Mouse (Mus musculus): ENCODE measurements at regions not wholly inside any gene's neighbourhood (a gene's known extent, or its start where the extent isn't known, plus 50 kb on each side); places are given as distances from the start of the nearest gene placed in this dataset.

DNA sequence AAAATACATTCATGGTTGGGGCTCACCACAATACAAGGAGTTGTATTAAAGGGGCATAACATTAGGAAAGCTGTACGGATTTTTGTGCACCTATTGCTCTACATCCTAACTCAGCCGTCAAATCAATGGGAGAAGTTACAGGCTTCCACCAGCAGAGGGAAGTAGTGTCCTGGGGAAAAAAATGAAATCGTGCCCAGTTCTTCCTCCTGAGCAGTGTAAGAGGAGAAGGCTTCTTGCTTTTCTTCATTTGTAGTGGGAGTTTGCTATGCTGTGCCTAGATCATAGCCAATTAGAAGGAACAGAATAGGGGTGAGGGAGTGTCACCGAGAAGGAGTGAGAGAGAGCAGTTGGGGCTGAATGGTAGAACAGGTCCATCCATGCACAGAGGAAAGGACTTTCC lies 108.7 kb upstream of the Dcbld2 start:
- Histone ChIP-seq H3K4me1 (replicated peaks) (0 out of 2 replicates have a peak, but pooled peaks cover 4% of the 10 kb centered on the region), H3K9ac (replicated peaks) (no peak overlapping the region), H3K27me3 (no peaks in the 10 kb centered on the region), H3K4me3 (replicated peaks) (no peak overlapping the region), H3K27ac (no peak overlapping the region), H3K9me3 (no peaks in the 10 kb centered on the region), H3K4me2 (no peak overlapping the region), H3K36me3 (no peaks in the 10 kb centered on the region)
- 19% methylated on average over 4 of the region's 4 CpGs for WGBS
- peak; percentile 80; the same call in 1 of the 2 replicates for ATAC-seq (ENCODE audit: insufficient number of reproducible peaks, insufficient read depth, low FRiP score, low TSS enrichment, low read depth)

DNA sequence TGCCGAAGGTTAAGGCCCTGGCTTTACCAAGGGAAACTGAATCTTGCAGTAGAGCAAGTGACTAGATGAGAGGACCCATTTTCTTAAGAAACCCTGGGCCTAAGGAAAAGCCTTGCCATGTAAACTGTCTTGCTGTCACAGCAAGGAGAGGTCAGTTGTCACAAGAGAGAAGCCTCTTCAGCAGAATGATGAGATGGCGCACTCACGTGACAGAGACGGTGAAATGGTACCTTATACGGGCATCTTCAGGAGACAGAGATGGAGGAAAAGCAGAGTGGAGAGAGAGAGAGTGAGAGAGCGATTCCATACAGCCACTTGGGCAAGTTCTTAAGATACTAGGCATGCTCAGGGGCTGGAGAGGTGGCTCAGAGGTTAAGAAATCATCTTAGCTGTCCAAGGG lies 108.1 kb upstream of the Dcbld2 start:
- no peak overlapping the region for H3K4me3 ChIP-seq (replicated peaks)
- 0 out of 2 replicates have a peak, but pooled peaks cover 4% of the 10 kb centered on the region for H3K4me1 ChIP-seq (replicated peaks)
- H3K27ac ChIP-seq, result no peak overlapping the region
- H3K36me3 ChIP-seq, result no peaks in the 10 kb centered on the region
- no peak overlapping the region for H3K4me2 ChIP-seq
- H3K9me3 ChIP-seq, result no peaks in the 10 kb centered on the region
- no peak overlapping the region for H3K9ac ChIP-seq (replicated peaks)
- no peak for ATAC-seq (ENCODE audit: insufficient number of reproducible peaks, insufficient read depth, low FRiP score, low TSS enrichment, low read depth)
- no peaks in the 10 kb centered on the region for H3K27me3 ChIP-seq
- 87% methylated on average over 6 of the region's 6 CpGs for WGBS

DNA sequence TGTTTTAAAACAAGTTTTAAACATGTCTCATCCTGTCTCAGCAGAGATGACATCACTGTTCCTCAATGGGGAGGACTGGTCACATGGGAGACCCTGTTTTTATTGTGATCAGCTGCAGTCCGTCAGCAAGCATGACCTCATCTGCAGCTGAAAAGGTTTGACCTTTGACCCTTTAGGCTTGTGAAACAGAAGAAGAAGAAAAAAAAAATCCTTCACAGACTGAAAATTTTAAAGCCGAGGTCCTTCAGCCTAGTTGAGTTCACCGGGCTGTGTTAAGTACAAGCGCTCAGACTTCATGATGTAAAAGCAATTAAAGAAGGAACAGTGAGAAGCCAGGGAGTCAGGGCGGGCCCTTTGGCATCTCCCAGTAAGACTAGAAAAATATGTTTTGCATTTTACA lies 104.7 kb upstream of the Dcbld2 start:
- 30% methylated on average over 5 of the region's 5 CpGs for WGBS

DNA sequence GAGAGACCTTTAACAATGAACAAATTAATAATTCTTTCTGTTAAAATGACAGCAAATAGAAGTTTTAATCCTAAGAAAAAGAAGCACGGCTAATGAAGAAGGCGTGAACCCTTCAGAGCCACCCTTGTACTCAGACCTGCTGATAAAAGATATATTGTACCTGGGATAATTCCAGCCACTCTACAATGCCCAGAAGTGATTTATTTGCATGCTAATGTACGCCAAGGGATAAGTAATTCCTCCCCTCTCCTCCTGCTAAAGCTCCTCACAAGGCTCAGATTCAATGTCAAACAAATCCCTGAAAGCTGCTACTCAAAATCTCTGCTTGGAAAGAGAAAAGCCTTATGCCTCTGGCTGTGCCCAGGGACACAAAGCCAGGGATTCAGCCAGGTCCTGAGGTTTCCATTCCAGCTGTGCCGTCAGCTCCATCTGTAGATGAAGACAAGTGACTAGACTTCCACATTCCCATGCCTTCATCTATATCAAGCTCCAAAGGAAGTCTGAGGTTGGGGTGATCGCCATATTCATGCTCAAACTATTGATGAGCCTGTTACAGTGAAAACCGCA lies 91.3 kb upstream of the Dcbld2 start:
- no peak overlapping the region for H3K9ac ChIP-seq (replicated peaks)
- no peaks in the 10 kb centered on the region for H3K36me3 ChIP-seq
- ATAC-seq (ENCODE audit: insufficient number of reproducible peaks, insufficient read depth, low FRiP score, low TSS enrichment, low read depth), result no peak
- H3K4me3 ChIP-seq (replicated peaks), result no peak overlapping the region
- H3K27ac ChIP-seq, result no peak overlapping the region
- H3K4me2 ChIP-seq, result no peak overlapping the region
- WGBS, result 75% methylated on average over 6 of the region's 6 CpGs
- H3K4me1 ChIP-seq (replicated peaks), result no peaks in the 10 kb centered on the region
- H3K9me3 ChIP-seq, result no peaks in the 10 kb centered on the region
- no peaks in the 10 kb centered on the region for H3K27me3 ChIP-seq

More for the DNA sequence above, 104.7 kb upstream of the Dcbld2 start:
- Histone ChIP-seq H3K27me3 (no peaks in the 10 kb centered on the region), H3K4me1 (replicated peaks) (0 out of 2 replicates have a peak, but pooled peaks cover 4% of the 10 kb centered on the region), H3K36me3 (no peaks in the 10 kb centered on the region), H3K9ac (replicated peaks) (no peak overlapping the region), H3K27ac (no peak overlapping the region), H3K9me3 (no peaks in the 10 kb centered on the region; the same call in 1 of the 2 replicates), H3K4me2 (no peak overlapping the region), H3K4me3 (replicated peaks) (no peak overlapping the region)
- ATAC-seq (ENCODE audit: insufficient number of reproducible peaks, insufficient read depth, low FRiP score, low TSS enrichment, low read depth), result no peak

DNA sequence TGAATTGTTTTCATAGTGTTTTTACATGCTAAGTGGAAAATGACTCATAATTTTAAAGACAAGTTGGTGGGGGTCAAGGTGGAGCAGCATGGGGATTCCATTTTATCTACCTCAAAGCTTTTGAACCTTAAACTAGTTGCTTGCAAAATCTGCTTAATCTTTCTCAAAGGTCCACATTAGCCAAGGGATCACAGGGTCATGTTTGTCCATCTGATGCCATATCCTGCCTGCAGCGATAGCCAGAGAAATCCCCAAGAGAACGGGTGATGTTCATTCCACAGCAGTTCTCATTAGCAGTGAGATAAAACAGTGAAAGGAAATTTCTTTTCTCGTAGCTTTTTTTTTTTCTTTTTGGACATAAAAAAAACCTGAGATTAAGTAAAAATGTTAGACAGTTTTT lies 77.2 kb upstream of the Dcbld2 start:
- Histone ChIP-seq H3K9ac (replicated peaks) (no peak overlapping the region), H3K36me3 (no peaks in the 10 kb centered on the region), H3K4me3 (replicated peaks) (no peak overlapping the region), H3K27ac (no peak overlapping the region), H3K4me2 (no peak overlapping the region), H3K27me3 (no peaks in the 10 kb centered on the region), H3K4me1 (replicated peaks) (no peaks in the 10 kb centered on the region), H3K9me3 (no peaks in the 10 kb centered on the region)
- WGBS, result 75% methylated on average over 3 of the region's 3 CpGs
- ATAC-seq (ENCODE audit: insufficient number of reproducible peaks, insufficient read depth, low FRiP score, low TSS enrichment, low read depth), result no peak

DNA sequence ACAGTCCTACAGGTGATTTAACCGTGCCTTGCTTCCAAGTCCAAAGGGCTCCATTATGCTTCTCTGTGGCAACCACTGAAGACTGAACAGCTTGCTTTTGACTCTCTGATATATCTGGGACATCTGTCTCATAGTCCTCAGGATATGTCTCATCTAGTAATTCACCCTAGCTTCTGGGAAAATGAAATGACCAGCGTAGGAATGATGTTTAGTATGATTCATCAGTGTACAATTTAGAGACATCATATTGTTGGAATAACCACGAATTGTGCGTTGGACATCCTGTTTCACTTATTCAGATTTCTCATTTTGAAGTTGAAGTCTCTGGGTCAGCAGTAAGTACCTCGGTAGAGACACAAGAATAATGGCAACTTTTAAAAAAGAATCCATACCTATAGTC lies 64.3 kb upstream of the Dcbld2 start:
- Histone ChIP-seq H3K27me3 (no peaks in the 10 kb centered on the region), H3K4me2 (no peak overlapping the region), H3K4me3 (replicated peaks) (no peak overlapping the region), H3K9me3 (no peaks in the 10 kb centered on the region), H3K27ac (no peak overlapping the region), H3K4me1 (replicated peaks) (no peaks in the 10 kb centered on the region), H3K36me3 (no peaks in the 10 kb centered on the region), H3K9ac (replicated peaks) (no peak overlapping the region)
- ATAC-seq (ENCODE audit: insufficient number of reproducible peaks, insufficient read depth, low FRiP score, low TSS enrichment, low read depth), result no peak
- WGBS, result 90% methylated on average over 5 of the region's 5 CpGs

DNA sequence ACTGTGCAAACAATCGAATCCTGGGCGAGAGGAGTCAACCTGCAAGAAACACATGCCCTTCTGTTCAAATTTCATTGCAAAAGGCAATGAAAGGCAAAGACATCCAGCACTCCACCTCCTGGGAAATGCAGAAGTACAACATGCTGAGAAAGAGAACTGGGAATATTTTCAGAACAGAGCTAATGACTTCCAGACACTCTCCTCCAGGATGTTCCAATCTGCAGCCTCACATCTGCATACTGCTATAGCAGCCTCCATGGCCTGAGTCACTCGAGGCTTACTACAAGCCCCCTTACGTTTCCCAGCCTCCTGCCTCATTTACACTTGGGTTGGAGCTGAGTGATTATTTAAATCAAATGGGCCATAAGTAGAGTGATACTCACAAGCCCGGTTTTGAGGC lies 58.9 kb upstream of the Dcbld2 start:
- Histone ChIP-seq H3K4me2 (no peak overlapping the region), H3K4me1 (replicated peaks) (peaks cover 8% of the 10 kb centered on the region), H3K4me3 (replicated peaks) (no peak overlapping the region), H3K27me3 (no peaks in the 10 kb centered on the region), H3K36me3 (no peaks in the 10 kb centered on the region), H3K27ac (peak overlapping the region; percentile 13; the same call in 1 of the 2 replicates), H3K9me3 (no peaks in the 10 kb centered on the region), H3K9ac (replicated peaks) (no peak overlapping the region)
- 18% methylated on average over 5 of the region's 5 CpGs for whole genome bisulfite sequencing
- ATAC-seq (ENCODE audit: insufficient number of reproducible peaks, insufficient read depth, low FRiP score, low TSS enrichment, low read depth), result peak; percentile 68; the same call in 1 of the 2 replicates

DNA sequence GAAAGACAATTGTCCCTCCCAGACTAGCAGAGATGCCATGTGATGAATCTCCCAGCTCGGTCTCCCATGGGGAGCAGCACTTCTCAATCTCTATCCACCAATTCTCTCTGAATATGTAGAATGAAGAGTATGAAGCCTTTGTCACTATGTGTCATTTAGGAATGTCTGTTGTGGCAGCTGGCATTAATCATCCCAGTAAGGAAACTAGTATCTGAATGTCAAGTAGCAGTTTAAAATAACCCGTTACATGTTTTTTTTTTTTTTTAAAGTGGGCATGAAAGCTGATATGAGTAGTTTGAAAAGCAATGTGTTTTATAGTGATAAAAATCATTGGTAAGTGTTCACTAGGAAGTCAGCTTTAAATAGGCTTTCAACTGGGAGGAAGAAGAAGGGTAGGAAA lies 58.4 kb upstream of the Dcbld2 start:
- H3K4me1 ChIP-seq (replicated peaks), result peaks cover 8% of the 10 kb centered on the region

DNA sequence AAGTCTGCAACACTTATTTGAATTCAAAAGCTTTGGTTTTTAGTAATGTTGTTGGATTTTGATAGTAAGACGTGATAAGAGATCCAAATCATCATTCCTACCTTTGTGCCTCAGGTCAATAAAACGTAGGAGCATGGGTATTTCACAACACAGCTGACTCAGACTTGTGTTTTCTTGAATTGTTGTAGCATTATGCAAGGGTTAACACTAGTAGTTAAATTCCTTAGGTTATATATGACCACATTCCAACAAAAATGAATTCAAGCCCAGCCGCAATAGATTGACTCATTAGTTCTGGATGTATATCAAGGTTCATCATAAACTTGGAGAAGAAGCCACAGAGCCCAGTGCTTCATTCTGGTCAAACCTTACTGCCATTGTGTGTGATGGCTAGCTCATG lies 56.1 kb upstream of the Dcbld2 start:
- Histone ChIP-seq H3K4me3 (replicated peaks) (no peak overlapping the region), H3K27me3 (no peaks in the 10 kb centered on the region), H3K4me2 (no peak overlapping the region), H3K9ac (replicated peaks) (no peak overlapping the region), H3K9me3 (no peaks in the 10 kb centered on the region), H3K27ac (no peak overlapping the region), H3K4me1 (replicated peaks) (peaks cover 8% of the 10 kb centered on the region), H3K36me3 (no peaks in the 10 kb centered on the region)
- 80% methylated on average over 3 of the region's 3 CpGs for WGBS
- ATAC-seq (ENCODE audit: insufficient number of reproducible peaks, insufficient read depth, low FRiP score, low TSS enrichment, low read depth), result no peak

More for the DNA sequence above, 58.4 kb upstream of the Dcbld2 start:
- Histone ChIP-seq H3K27ac (peak overlapping the region; percentile 13; the same call in 1 of the 2 replicates), H3K9ac (replicated peaks) (no peak overlapping the region), H3K27me3 (no peaks in the 10 kb centered on the region), H3K36me3 (no peaks in the 10 kb centered on the region), H3K4me2 (no peak overlapping the region), H3K4me3 (replicated peaks) (no peak overlapping the region), H3K9me3 (no peaks in the 10 kb centered on the region)
- ATAC-seq (ENCODE audit: insufficient number of reproducible peaks, insufficient read depth, low FRiP score, low TSS enrichment, low read depth), result no peak
- WGBS, result 47% methylated on average over 2 of the region's 2 CpGs

DNA sequence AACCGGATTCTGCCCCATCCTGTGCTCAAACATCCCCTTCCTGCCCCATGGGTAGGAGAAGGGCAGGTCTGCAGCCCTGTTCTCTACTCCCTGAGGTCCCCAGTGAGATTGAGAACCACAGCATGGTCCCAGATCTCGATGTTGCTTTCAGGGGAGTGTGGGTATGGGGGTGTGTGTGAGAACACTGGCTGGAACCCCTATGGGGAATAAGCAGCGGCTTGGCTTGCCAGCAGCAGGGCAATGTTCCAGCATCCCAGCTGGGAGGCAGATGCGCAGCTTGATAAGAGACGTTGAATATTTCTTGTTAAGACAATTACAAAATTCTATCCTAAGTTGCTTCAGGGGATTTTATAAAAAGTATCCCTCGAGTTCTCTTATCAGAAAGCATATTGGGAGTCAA lies 53.7 kb upstream of the Dcbld2 start:
- Histone ChIP-seq H3K9ac (replicated peaks) (no peak overlapping the region), H3K4me1 (replicated peaks) (peaks cover 3% of the 10 kb centered on the region), H3K4me3 (replicated peaks) (no peak overlapping the region), H3K36me3 (no peaks in the 10 kb centered on the region), H3K27me3 (no peaks in the 10 kb centered on the region), H3K27ac (no peak overlapping the region), H3K9me3 (no peaks in the 10 kb centered on the region), H3K4me2 (no peak overlapping the region)
- WGBS, result 79% methylated on average over 6 of the region's 6 CpGs
- ATAC-seq (ENCODE audit: insufficient number of reproducible peaks, insufficient read depth, low FRiP score, low TSS enrichment, low read depth), result no peak

Measured in limb, embryonic 12.5 days (tissue).